ENCODE assay signal across 16 mouse cellular contexts in the genomic region with DNA sequence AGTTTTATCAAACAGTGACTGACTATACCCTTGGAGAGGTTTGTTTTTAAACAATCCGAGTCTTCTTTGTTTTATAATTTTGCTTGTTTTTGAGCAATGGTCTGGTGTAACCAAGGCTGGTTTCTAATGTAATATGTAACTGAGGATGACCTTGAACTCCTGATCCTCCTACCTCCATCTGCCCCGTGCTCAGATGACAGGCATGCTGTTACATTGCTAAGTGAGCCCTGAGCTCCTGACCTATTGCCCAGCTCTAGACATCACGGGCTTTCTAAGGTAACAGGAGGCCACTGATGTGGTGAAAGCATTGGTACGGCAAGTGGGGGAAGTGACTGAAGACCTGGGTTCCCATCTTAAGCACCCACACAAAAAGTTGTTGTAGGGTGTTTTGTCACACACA.
"Had no signal": no experiment of that assay in that cellular context is flagged by ENCODE, and none has a peak within 500 bp of the region (broad histone marks: within the 10 kb centered on the region; RNA-seq: fewer than 3 reads in every experiment).

No protein-coding gene starts in this region.

- H3K4me3 ChIP-seq: layer of hippocampus, adult 2 months; limb, embryonic 12.5 days; liver, embryonic 15.5 days; lung, embryonic 15.5 days; midbrain, embryonic 10.5 days; myocyte; neural tube, embryonic 15.5 days had no signal

- H3K9ac ChIP-seq: limb, embryonic 12.5 days; liver, embryonic 15.5 days; lung, embryonic 15.5 days; neural tube, embryonic 15.5 days had no signal

- H3K4me2 ChIP-seq: limb, embryonic 12.5 days; liver, embryonic 15.5 days; lung, embryonic 15.5 days; neural tube, embryonic 15.5 days had no signal

- H3K27me3 ChIP-seq: limb, embryonic 12.5 days; liver, embryonic 15.5 days; lung, embryonic 15.5 days; neural tube, embryonic 15.5 days had no signal

- H3K27ac ChIP-seq: layer of hippocampus, adult 2 months; limb, embryonic 12.5 days; liver, embryonic 15.5 days; lung, embryonic 15.5 days; midbrain, embryonic 10.5 days; neural tube, embryonic 15.5 days had no signal

- DNase-seq: kidney, adult 11 months; kidney, postnatal 10 days; kidney, postnatal 4 days; lung, postnatal 14 days; midbrain, embryonic 14.5 days; right cerebral cortex, adult 18-20 months; right cerebral cortex, postnatal 25 days; thymus, adult 18-20 months; thymus, postnatal 14 days had no signal

- H3K9me3 ChIP-seq: limb, embryonic 12.5 days; liver, embryonic 15.5 days; lung, embryonic 15.5 days; midbrain, embryonic 10.5 days; neural tube, embryonic 15.5 days had no signal

- H3K4me1 ChIP-seq: limb, embryonic 12.5 days had no signal
